Mouse (Mus musculus) spleen, postnatal 4 days (tissue): ENCODE results near the gene Nfil3.
A peak's percentile ranks its signal among the peaks of the same experiment; 100 is the strongest.

ENCODE experiments used
- DNase-seq, 2 experiments: peaks; one replicate each; pipeline ENCODE4 v3.0.0; 2022; ENCODE audit warnings: low spot score in 2 of 2

Gene Nfil3

DNA sequence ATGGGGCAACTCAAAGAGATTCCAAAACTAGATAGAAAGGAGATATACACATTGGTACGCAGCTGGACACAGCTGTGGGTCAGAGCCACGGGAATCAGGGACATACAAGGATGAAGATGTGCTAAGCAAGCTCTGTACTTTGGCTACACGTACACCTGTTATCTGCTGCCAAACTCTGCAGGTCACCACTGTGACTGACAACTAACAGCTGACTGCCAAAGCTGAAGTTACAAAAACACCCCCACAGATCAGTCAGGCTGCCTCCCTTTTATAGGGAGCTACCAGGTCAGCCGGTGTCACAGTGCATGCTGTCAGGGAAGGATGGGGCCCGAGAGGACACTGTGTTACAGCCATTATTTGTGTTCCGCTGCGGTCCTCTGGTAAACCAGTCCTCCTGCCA, 39.9 kb downstream of the Nfil3 start:
- DNase-seq: no peak

DNA sequence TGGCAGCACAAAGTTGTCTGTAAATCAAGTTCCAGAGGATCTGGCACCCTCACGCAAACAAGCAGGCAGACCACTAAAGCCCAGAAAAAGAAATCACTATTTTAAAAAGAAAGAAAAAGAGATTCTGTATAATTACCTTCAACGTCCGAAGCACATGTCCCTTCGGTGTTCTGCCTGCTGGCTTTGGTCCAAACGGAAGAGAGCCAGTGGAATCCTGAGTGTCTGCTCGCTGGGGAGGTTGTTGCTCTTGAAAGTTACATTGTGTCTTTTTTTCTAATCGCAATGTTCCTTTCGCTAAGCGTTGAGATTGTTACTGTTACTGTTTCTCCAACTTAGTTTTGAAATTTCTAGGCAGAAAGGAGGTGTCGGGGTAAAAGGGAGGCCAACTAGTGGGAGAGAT, 50.3 kb downstream of the Nfil3 start:
- no peak for DNase-seq

DNA sequence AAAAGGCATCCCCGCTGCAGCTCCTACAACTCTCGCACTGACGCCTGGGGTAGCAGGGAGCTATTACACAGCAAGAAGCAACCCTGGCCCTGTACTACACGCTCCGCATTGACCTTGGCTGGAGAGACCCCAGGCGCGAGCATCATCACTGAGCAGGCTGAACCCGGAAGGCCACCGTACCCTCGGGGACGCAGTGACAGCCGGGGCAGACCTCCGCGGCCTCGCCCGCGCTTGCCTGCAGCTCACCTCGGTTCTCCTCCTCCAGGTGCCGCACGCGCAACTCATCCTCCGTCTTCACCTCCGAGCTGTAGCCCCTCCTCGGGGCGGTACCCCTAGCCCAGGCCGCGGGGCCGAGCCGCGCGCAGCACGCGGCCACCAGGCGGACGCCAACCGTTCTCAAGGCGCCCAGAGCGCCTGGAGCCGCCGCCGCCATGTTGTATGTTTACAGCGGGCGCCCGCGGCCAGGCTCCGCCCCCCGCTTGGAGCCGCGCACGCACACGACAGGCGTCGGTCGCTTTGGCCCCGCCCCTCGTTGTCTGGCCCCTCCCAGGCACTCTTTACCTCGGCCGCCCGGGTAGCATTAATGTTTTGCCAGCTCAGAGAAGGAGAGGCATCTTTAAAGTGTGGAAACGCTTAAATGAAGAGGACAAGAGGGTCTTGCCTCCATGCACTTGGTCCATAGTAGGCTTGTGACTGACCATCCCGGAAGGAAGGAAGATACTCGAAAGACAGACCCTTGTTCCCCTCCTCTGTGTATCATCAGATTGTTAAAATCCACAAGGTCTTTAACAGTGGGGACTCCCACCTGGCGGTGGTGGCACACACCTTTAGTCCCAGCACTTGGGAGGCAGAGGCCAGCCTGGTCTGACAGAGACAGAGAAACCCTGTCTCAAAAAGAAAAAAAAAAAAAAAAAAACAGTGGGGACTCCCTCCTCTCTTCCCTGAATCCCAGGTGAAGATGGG, 51.4 kb downstream of the Nfil3 start, which contains the start of gene Auh:
TSS of gene Auh (minus strand) at position 473 of the 963 bp plus-strand sequence.
- peak; percentile 89 to 96 for DNase-seq

DNA sequence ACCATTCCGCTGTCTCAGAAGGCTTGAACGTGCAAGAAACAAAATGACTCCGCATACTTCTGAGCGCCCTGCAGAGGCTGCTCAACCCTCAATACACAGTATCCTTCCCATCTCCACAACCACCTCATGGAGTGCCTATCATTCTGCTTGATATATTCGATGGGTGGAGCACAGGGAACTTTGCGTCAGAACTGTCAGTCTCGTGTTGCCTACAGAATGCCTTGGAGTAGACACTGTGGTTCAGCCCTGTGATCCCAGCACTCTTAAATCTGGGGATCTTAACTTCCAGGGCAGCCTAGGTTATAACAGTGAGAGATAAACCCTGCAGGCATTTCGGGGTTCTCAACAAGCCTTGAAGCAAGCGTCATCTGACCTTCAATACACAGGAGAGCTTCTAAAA, 52.5 kb downstream of the Nfil3 start:
- no peak for DNase-seq

DNA sequence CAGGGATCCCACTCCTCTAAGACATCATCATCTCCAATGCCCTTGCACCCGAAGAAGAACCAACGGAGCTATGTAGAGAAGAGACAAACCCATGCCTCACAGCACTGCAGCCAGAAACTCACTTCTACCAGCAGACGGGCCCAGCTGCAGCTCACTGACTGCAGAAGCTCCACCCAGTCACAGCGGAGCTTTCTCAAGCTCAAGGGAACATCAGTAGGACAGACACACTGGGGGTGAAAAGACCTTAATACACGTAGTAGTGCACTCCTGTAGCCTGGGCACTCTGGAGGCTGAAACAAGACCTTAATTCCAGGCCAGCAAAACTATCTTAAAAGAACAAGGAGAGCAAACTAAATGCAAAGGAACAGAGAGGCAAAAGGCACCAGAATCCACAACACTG, 56.4 kb downstream of the Nfil3 start:
- no peak for DNase-seq

GRCm38 (mm10) chr13:52921966-52922365, 58.9 kb downstream of the Nfil3 start:
- DNase-seq: no peak

DNA sequence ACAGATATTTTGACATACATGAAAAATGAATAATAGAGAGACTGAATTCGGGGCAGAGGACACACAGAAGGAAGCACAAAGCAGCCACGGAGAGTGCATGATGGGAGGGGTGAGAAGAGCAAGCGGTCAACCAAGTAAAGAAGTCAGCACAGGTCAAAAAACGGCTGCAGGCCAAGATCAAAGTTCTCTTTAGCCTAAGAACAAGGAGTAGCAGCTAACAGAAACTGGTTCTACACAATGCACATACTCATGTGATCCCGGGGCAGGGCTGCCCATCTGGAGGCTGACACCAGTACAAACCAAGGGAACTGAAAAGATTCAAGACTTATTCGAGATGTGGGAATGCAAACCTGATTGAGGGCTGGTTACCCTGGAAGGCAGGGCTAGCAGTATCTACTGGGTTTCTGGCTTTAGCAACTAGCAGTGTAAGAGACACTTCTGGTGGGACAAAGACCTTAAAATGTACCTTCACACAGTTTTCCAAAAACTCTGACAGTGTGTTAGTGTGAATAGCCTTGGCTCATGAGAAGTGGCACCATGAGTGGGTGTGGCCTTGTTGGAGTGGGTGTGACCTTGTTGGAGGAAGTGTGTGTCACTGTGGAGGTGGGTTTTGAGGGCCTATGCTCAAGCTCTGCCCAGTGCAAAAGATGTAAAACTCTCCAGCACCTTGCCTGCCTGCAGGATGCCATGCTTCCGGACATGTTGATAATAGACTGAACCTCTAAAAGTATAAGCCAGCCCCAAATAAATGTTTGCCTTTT, 59.6 kb downstream of the Nfil3 start:
- no peak for DNase-seq

- no peak for DNase-seq
Observed at GRCm38 (mm10) chr13:52919790-52920352, 61.0 kb downstream of the Nfil3 start.

DNA sequence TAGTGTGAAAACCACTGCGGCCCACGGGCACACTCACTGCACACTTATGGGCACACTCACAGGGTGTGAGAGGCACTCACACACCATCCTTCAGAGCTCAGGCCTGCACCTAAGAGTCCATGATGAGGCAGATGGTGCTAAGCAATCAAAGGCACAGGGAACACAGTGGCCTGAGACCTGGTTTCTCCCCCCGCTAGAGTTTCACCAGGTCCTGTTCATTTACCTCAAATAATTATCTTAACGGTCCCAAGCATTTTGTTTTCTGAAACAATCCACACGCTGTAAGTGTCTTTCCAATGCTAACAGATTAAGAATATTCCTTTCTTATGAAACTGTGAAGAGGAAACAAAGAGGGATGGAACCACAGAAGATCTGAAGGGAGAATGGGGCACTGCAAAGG, 62.5 kb downstream of the Nfil3 start:
- DNase-seq: no peak
